Mouse (Mus musculus): Measurements from ENCODE around the gene Hes1.

DNA sequence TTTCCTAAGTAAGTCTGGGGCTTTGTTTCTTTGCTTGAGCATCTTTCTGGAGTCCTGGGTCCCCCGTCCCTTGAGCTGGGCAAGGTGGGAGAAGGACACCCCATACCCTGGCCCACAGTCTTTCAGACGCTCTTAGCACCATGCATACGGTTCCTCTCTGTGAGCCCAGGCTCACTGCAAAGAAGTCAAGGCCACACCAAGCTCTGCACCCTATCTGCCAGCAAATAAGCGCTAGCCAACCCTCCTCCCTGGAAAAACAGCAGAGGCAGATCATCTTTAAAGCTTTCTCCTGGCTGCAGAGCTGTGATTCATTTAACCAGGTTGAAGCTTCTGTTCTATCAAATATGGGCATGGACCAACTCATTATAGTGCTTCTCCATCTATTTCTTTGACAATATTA, 9.6 kb upstream of the Hes1 start:
- TF ChIP-seq CTCF (IDR thresholded peaks at IDR 0.05; ENCODE audit: low read depth) (no peak), EP300 (IDR thresholded peaks at IDR 0.05; ENCODE audit: low read depth) (no peak)
